Mouse (Mus musculus) heart, postnatal 0 days (tissue): Measurements from ENCODE around the gene Gnptg. TPM values are rescaled to one million over a fixed set of nuclear protein-coding genes. Genes with fewer than 3 reads are reported as not detected.
A peak's percentile ranks its signal among the peaks of the same experiment; 100 is the strongest.
"Not testable (repeated sequence)": the region's sequence is repeated elsewhere in the genome, so short reads cannot be mapped to it uniquely, and the experiment has no call there.

Source experiments
- ATAC-seq: fragments of 200-750 bp; cut with Nextera tagmentation; 2 replicates; pipeline ENCODE4 v1.8.0; 2017; ENCODE audit warnings: low read depth, moderate number of reproducible peaks, moderate library complexity; ENCODE audit not compliant: insufficient read depth
- DNase-seq: peaks from one replicate; pipeline ENCODE4 v3.0.0-alpha.2; 2016; ENCODE audit warnings: low spot score
- H3K27ac ChIP-seq: fragments of 300-500 bp; sonication (generic); 2 replicates; pipeline ENCODE4 v1.5.1; 2014; ENCODE audit warnings: low read depth, mild to moderate bottlenecking
- H3K27me3 ChIP-seq: fragments of 300-500 bp; sonication (generic); 2 replicates; pipeline ENCODE4 v1.6.1; 2014; ENCODE audit warnings: low read length, mixed read lengths; ENCODE audit not compliant: control insufficient read depth, insufficient read depth
- H3K36me3 ChIP-seq: fragments of 300-500 bp; sonication (generic); replicated peaks from 2 replicates; pipeline ENCODE4 v1.6.1; 2014; ENCODE audit warnings: low read length, mixed read lengths; ENCODE audit not compliant: control insufficient read depth, insufficient read depth
- H3K4me1 ChIP-seq: fragments of 300-500 bp; sonication (generic); 2 replicates; pipeline ENCODE4 v1.6.1; 2014; ENCODE audit warnings: antibody characterized with exemption; ENCODE audit not compliant: control insufficient read depth, insufficient read depth
- H3K4me2 ChIP-seq: fragments of 300-500 bp; sonication (generic); 2 replicates; pipeline ENCODE4 v1.6.1; 2014; ENCODE audit warnings: low read depth, mild to moderate bottlenecking, low read length, moderate library complexity
- H3K4me3 ChIP-seq: fragments of 300-500 bp; sonication (generic); 2 replicates; pipeline ENCODE4 v1.5.1; 2014; ENCODE audit warnings: low read depth, low read length
- H3K9ac ChIP-seq: fragments of 300-500 bp; sonication (generic); replicated peaks from 2 replicates; pipeline ENCODE4 v1.6.1; 2014; ENCODE audit warnings: low read depth, low read length, mixed read lengths
- H3K9me3 ChIP-seq: fragments of 300-500 bp; sonication (generic); replicated peaks from 2 replicates; pipeline ENCODE4 v1.6.1; 2016; ENCODE audit warnings: low read length; ENCODE audit not compliant: control insufficient read depth
- CTCF ChIP-seq: IDR thresholded peaks from 2 replicates; pipeline ENCODE4 v1.5.1; 2016; ENCODE audit warnings: antibody characterized with exemption, control low read depth, low read depth
- EP300 ChIP-seq: IDR thresholded peaks from 2 replicates; pipeline ENCODE4 v1.6.1; 2016; ENCODE audit warnings: antibody characterized with exemption, low read depth
- WGBS: fragments of 180-500 bp; shearing (Covaris S2); extraction: QIAGEN DNeasy Blood & Tissue Kit; methylation state at CpG from one replicate; pipeline ENCODE4 v1.1.7; 2014; 5-methylcytosine and 5-hydroxymethylcytosine counted together
- polyA plus RNA-seq: library from polyadenylated mRNA; unstranded; fragments of >200 nt; fragmentation: Nextera tagmentation; extraction: Ambion mirVana; gene quantifications from 2 replicates; pipeline ENCODE4 v1.2.1, GENCODE M21; 2015
- total RNA-seq: library from RNA; depleted of rRNA; stranded (reverse); fragments of >200 nt; gene quantifications from 2 replicates; pipeline ENCODE4 v1.2.3, GENCODE M21; 2014; ENCODE audit warnings: low replicate concordance

Gnptg gene
- total and polyA plus RNA-seq, 2 experiments from 2014 or later: 21.0 to 24.2 TPM

- no peak for TF ChIP-seq CTCF
- TF ChIP-seq EP300: no peak
- H3K4me3 ChIP-seq: peak overlapping the region; percentile 11; the same call in 1 of the 2 replicates
- no peaks in the 10 kb centered on the region for H3K9me3 ChIP-seq
- peak overlapping the region; percentile 25; the same call in 1 of the 2 replicates for H3K27ac ChIP-seq
- no peak for DNase-seq
- no peak for ATAC-seq
- H3K9ac ChIP-seq: no peak overlapping the region
- peaks cover 5% of the 10 kb centered on the region; the same call in 1 of the 2 replicates for H3K4me1 ChIP-seq
- peaks cover 36% of the 10 kb centered on the region for H3K36me3 ChIP-seq
- no peaks in the 10 kb centered on the region for H3K27me3 ChIP-seq
- H3K4me2 ChIP-seq: peak overlapping the region; percentile 83
- WGBS: 64% methylated on average over 6 of the region's 6 CpGs
Measured at GRCm38 (mm10) chr17:25222951-25223601, 16.8 kb downstream of the Gnptg start.

- peak overlapping the region; percentile 83 for H3K4me2 ChIP-seq
- H3K27ac ChIP-seq: peak overlapping the region; percentile 25; the same call in 1 of the 2 replicates
- peaks cover 38% of the 10 kb centered on the region for H3K36me3 ChIP-seq
- H3K4me1 ChIP-seq, H3K27me3 ChIP-seq, DNase-seq, H3K9ac ChIP-seq, H3K9me3 ChIP-seq: not testable (repeated sequence)
- ATAC-seq: peak; percentile 81
- H3K4me3 ChIP-seq: peak overlapping the region; percentile 42
- 22% methylated on average over 13 of the region's 28 CpGs for WGBS
Measured at GRCm38 (mm10) chr17:25222504-25222940, 17.4 kb downstream of the Gnptg start.

- 2% methylated on average over 16 of the region's 30 CpGs for WGBS
- Histone ChIP-seq H3K4me2 (peak overlapping the region; percentile 83), H3K27me3 (no peaks in the 10 kb centered on the region), H3K4me1 (peaks cover 5% of the 10 kb centered on the region; the same call in 1 of the 2 replicates), H3K4me3 (peak overlapping the region; percentile 42), H3K9me3 (no peaks in the 10 kb centered on the region), H3K27ac (peak overlapping the region; percentile 30; the same call in 1 of the 2 replicates), H3K9ac (peak overlapping the region; percentile 41), H3K36me3 (peaks cover 37% of the 10 kb centered on the region)
- peak; percentile 33 for DNase-seq
- TF ChIP-seq EP300 (no peak), CTCF (no peak)
- peak; percentile 70 for ATAC-seq
Measured at GRCm38 (mm10) chr17:25221821-25222503, 18.0 kb downstream of the Gnptg start.

- no peaks in the 10 kb centered on the region for H3K9me3 ChIP-seq
- H3K27ac ChIP-seq: no peak overlapping the region
- no peaks in the 10 kb centered on the region for H3K27me3 ChIP-seq
- ATAC-seq: no peak
- H3K4me2 ChIP-seq: no peak overlapping the region
- H3K4me1 ChIP-seq: peaks cover 5% of the 10 kb centered on the region; the same call in 1 of the 2 replicates
- 88% methylated on average over 1 of the region's 1 CpGs for WGBS
- TF ChIP-seq CTCF (no peak), EP300 (no peak)
- H3K9ac ChIP-seq: no peak overlapping the region
- H3K4me3 ChIP-seq: no peak overlapping the region
- DNase-seq: no peak
- H3K36me3 ChIP-seq: peaks cover 40% of the 10 kb centered on the region
Measured at GRCm38 (mm10) chr17:25220746-25221145, 19.2 kb downstream of the Gnptg start.

DNA sequence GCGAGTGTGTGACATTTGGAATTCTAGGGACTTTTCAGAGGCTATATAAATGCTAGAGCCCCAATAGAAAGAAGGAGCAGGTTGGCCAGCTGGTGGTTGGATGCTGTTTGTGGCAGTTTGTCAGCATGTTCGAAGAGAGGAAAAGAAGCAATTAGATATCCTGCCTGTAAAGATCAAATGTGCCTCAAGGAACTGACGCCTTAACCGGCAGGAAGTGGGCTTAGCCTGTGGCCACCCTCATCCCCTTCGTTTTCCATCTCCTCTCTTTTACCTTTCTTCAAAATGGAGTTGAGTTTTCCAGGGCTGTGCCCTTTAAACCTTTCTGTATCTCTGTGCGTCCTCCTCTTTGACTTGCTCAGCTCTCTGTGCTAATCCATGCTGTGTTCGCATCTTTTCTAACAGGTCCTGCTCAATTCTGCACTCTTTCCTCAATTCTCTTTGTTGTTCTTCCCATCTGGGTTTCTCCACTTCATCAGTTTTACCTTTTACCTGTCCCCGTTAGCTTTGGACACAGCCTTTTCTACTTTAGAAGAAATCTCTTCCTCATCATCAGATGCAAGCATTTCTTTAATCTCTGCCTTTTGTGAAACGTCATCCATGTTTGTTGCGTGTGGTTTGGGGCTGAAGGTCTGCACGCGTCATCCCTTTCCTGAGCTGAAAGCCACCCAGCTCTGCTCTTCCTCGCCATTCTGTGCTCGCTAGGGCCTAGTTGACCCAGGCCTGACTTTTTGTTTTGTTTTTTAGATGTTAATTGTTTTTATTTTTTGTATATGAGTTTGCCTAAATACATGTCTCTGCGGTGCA lies 20.2 kb downstream of the Gnptg start:
- Histone ChIP-seq H3K4me1 (peaks cover 5% of the 10 kb centered on the region; the same call in 1 of the 2 replicates), H3K9me3 (no peaks in the 10 kb centered on the region), H3K4me3 (no peak overlapping the region), H3K27me3 (no peaks in the 10 kb centered on the region), H3K27ac (no peak overlapping the region), H3K4me2 (no peak overlapping the region), H3K36me3 (peaks cover 50% of the 10 kb centered on the region), H3K9ac (no peak overlapping the region)
- no peak for ATAC-seq
- WGBS: 93% methylated on average over 15 of the region's 15 CpGs
- no peak for DNase-seq
- TF ChIP-seq CTCF (no peak), EP300 (no peak)
